Mouse (Mus musculus) left cerebral cortex, postnatal 25 days (tissue): ENCODE measurements at regions not wholly inside any gene's neighbourhood (a gene's known extent, or its start where the extent isn't known, plus 50 kb on each side); places are given as distances from the start of the nearest gene placed in this dataset.

Experiments
- DNase-seq, 2 experiments: peaks; one replicate each; pipeline ENCODE4 v3.0.0; 2022; ENCODE audit warnings: low spot score in 2 of 2, mixed read lengths in 1 of 2
- intact Hi-C: fragments of 180-260 bp; cut with DNase I; formaldehyde crosslinking; loops from one replicate; pipeline ENCODE4 v1.15.1; 2025

DNA sequence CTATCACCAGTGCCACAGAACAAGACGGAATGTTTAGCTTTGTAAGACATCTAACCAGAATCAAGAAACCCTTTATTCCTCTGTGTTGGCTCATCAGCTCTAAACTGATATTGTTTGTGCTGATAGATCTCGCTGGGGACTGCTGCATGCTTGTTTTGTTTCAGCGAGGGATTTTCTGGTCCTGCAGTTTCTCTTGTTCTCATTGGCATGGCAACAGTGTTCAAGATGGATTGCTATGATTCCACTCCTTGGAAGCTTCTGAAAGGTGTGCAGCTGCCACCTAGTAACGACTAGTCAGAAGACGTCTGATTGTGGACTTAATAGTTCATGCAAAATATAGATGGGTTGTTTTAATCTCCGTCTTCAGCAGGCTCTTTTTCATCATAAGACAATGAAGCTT lies 591.2 kb downstream of the Sorcs1 start:
- DNase-seq, result peak; percentile 4 to 17
- intact Hi-C loops, result no loop called here

DNA sequence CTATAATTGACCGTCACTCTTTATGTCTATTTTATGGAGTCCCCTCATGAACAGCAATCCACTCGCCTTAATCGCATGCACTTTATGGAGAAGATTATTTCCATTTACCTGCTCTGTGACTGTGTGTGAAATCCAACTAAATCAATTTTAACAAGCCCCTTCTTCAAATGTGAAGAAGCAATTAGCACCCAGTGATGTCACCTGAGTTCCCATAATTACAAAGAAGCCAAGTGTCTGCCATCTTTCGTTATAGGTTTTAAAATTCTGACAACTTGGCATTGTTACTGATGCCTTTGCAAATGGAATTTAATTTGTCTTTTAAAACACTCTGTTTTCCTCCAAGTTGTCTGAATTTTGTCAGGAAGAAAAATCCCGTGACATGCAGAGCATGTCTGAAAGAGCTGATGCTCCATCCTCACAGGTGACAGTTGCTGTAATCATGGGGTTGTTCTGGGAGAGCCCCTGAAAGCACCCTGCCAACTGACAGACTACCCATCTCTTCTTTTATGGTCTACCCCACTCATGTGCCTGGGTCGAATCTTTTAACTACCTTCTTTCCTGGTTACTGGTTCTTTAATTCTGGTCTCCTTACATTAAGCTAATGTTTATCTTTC lies 600.9 kb downstream of the Sorcs1 start:
- intact Hi-C loops, result no loop called here
- no peak for DNase-seq

DNA sequence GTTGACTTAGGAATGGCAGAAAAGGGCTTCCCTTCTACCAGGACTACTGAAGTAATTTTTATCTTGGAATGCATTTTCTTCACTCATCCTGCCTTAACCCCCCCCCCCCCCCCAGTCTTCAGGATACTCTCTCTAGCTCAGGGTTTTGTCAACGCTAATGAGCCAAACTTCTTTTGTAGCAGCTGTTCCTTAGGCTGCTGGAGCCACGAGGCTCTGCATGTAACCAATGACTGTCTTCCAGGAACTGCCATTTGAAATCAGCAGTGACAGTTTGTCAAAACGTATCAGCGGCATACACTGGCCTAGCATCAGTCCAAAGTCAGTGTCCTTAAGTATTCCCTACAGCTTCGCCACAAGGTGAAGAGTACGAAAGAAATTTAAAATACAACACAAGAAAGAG lies 618.0 kb downstream of the Sorcs1 start:
- no peak for DNase-seq
- intact Hi-C loops, result no loop called here

DNA sequence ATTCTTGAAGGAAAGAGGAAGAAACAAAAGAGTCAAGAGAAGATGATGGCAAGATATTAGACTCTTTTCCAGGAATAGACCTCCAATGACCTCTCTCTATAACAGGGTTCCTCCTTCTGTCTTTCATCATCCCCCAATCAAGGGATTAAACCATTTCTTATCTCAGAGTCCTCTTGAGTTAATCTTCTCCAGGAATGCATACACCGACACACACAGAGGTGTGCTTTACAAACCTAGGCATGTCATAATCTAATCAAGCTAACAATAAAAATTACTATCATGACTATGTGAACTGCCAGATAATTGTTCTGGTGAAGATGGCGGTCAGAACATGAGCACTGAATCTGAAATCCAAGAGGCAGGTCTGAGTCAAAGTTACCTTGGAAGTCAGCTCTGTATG lies 625.5 kb downstream of the Sorcs1 start:
- no peak for DNase-seq
- intact Hi-C loops, result no loop called here

DNA sequence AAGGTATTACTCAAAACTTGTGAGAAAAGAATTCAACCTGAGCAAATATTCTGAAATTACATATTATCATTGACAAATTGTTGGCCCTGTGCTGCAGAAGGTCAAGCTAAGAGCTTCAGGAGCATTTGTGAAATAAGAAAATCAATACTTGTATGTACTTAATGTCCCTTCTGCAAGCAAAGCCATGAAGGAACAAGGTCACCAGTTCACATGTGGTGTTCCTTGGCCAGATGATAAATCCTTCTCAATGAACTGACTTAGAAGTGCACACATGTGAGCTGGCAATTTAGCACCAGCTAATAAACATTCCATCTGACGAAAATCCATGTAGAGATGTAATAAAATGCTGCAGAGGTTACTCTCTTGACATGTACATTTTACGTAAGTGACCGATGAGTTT lies 632.7 kb downstream of the Sorcs1 start:
- intact Hi-C loops, result no loop called here
- DNase-seq, result no peak

DNA sequence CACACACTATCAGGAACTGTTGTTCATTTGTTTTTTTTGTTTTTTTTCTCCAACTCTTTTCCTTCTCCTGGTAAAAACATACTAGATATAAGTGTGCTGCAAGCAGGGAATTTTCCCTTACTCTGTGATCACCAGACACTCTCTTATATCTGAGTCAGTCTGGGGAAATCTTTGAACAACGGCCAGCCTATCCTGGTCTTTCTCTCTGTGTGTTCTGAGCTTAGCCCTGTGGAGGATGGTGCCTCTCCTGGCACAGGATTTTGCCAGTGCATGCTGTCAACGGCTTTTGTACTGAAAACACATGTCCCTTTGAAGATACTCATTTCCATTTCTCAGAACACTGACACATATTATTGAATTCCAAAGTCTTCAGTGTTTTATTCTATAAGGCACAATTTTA lies 664.8 kb downstream of the Sorcs1 start:
- peak; percentile 16 to 86 for DNase-seq
- intact Hi-C loops, result no loop called here

DNA sequence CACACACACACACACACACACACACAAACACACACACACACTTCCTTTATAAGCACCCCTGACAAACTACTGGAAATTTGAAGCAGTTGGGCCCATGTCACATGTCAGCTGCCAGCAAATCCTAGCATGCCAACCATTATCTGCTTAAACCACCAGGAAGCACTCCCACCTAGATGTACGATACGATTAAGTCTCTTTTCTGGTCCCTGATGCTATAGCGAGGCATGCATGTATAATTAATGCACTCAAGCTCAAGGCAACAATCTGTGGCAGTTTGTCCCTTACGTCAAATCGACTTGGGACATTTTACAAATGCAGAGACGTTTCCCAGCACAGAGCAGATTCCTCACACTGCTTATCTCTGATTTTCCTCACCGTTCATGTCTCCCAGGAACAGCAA lies 673.2 kb downstream of the Sorcs1 start:
- peak in 1 of 2 experiments; percentile 10 for DNase-seq
- intact Hi-C loops, result no loop called here

DNA sequence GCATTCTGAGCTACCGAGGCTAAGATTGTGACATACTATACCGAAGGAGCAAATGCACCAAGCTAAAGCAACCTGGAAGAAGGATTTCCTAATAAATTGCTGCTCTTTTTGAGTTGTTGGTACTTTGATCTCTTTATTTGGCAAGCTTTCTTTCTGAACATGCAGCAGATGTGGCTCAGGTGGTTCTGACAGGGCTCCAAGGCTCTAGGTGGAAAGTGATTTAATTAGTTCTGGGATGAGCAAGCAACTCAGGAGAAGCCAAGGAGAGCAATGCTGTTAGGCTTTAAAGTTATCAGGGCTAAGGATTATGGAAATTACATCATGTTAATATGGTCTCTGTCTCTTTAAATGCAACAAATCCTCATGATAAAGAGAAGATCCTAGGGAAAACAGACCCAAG lies 692.6 kb downstream of the Sorcs1 start:
- DNase-seq, result no peak
- intact Hi-C loops, result no loop called here

DNA sequence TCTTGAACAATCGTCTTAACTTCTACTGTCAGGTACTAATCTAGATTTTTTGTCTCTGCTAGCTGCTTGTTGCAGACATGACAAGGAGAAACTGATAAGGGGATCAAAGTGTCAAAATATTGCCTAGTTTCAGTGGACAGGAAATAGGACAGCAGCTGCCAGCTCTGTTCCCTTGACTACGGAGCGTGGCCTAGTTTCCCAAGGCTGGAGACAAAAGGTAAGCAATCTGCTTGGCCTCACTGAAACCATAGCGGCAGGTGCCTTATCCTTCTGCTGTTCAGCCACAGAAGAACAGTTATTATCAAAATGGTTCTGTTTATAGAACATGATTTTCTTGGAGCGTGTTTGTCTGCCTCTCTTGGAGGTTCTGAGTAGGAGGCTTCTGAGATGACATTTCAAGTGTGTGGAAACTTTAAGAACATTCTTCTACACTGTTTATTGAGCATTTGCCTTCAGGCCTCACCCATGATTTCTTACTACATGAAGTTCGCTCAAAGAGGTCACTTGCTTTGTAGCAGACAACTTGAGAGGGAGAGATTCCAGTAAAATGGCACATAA lies 712.1 kb downstream of the Sorcs1 start:
- DNase-seq, result peak in 1 of 2 experiments; percentile 37
- intact Hi-C loops, result no loop called here

DNA sequence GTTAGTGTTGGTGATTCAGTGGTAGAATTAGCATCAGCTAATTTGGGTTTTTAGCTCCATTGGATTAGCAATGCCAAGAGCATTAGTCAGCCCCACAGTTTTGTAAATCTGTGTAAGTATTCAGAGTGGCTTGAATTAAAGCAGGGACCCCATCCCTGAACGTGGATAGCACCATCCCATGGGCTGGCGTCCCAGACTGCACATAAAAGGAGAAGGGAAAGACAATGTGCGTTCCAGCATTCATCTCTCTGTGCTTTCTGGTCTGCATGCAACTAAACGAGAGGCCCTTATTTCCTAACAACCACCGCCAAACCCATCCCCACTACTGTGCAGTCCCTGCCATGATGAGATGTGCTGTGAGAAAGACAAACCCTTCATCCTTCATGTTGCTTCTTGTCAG lies 713.8 kb downstream of the Sorcs1 start:
- peak in 1 of 2 experiments; percentile 31 for DNase-seq
- intact Hi-C loops, result no loop called here

DNA sequence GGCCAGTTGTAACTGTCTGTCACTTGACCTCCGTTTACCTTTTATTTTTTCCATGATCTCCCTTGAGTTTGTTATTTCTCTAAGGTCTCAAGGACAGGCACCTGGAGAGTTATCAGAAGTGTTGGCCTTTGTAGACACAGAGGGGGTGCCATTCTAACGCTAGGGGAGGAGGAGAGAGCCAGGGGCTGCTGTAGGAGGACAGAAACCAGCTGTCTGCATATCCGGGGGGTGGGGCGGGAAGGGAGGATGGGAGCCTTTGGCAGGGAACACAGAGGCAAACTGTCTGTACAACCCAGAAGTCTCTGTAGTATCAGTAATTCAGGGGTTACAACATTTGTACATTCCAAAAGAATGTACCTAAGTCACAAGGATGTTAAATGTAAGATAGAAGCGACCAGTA lies 719.9 kb downstream of the Sorcs1 start:
- intact Hi-C loops, result no loop called here
- no peak for DNase-seq

DNA sequence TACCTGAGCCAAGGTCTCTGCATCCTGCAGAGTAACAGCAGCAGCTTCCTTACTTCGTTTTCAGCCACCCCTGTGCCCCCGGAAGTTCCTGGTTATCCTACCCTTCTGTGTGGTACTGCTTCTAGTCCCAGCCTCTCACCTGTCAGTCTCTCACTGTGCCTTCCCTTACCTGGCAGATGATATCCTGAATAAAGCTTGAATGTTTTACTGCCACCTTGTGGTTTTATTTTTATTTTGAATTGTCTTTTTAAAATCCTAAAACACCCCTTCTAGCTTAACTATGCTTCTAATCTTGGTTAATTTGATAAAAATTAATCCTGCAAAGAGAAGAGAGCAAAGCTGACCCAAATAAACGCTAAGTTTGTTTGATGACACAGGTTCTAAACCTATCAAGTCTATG lies 747.2 kb downstream of the Sorcs1 start:
- peak in 1 of 2 experiments; percentile 2 for DNase-seq
- intact Hi-C loops, result loop anchor here (5.0 kb wide), 1 partner anchor 394 kb away; no protein-coding TSS in a partner anchor

DNA sequence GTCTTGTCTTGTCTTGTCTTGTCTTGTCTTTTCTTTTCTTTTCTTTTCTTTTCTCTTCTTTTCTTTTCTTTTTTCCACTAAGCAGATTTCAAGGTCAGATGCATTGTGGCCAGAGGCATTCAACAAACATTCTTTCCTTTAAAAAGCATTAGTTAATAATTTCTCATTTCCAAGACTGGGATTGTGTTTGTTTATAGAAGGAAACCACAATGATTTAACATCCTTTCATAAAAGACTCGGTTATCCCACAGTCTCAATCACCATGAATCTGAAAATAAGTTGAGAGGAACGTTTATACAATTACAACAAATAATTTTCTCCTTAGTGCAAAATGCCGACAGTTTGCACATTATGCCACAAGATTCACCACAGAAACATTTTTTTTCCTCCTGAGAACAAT lies 766.7 kb downstream of the Sorcs1 start:
- intact Hi-C loops, result no loop called here
- DNase-seq, result no peak

DNA sequence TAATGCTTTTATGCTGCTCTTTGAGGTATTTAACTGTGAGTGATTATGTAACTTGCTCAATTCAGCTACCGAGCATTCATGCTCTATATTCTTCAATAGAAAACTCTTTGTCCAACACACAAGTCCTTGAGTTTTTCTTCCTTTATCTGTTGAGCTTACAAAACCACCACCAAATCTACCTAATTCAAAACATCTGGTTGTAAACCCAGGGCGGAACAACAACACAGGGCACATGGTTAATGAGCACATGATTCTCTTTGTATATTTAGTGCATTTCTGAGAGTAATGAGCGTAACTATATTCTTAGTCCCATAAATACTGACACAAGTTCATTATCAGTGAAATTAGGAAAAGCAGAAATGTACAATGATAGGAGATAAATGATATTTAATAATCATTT lies 798.2 kb downstream of the Sorcs1 start:
- no peak for DNase-seq
- intact Hi-C loops, result no loop called here

DNA sequence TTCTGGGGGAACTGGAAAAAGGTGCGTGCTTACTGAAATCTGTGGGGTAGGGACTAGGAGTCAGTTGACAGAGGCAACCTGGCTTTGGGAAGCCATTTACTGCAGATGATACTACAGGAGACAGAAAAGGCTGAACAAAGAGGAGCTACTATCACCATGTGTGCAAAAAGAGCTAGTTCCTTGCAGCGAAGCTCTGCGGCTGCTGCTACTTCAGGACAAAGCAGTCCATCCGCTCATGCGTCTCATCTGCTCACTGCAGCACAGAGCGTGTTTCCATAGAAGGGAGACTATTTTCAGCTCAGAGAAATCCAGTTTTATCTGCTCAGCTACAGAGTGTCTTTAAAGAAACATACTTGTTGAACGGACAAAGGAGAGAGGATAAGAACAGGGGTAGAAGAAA lies 817.7 kb downstream of the Sorcs1 start:
- intact Hi-C loops, result no loop called here
- DNase-seq, result peak; percentile 54 to 74

DNA sequence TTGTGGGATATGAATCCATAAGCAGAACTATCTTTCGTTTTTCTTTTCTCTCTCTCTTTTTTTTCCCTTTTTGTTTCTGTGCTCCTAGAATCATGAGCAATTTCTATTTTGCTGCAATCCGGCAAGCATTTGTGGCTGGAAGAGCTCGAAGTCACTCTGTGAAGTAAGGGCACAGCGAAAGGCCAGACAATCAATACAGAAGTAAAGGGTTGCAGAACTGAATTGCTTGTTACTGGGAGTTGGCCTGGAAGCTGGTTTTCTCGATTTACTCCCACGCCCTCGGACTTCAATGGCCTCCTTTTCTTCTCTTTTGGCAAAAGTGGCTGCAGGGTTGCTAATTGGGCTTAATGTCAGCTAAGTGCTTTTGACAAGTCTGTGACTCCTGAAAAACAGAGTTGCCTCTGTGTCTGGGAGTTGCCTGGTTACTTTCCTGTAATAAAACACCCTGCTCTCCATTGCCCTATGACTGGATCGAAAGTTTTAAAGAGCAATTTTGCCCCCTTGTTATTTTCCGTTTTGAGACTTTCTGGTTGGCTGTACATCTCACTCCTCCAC lies 822.9 kb downstream of the Sorcs1 start:
- DNase-seq, result peak in 1 of 2 experiments; percentile 4
- intact Hi-C loops, result no loop called here

DNA sequence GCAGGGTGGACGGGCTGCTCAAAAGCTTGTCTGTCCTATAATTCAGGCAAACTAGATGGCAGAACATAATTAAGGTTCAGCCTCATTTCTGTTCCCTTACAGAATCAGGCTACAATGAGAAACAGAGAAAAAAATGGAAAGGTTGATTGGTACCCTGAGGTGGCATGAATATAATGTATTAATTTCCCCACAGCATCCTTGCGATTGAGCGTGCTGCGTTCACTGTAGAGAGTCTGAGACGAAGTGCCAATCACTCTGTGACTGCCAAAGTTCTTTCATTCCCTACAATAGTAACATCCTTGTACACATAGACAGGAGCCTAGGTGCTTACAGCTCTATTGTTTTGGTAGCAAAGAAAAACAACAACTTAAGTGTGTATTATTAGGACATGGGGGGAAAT lies 836.5 kb downstream of the Sorcs1 start:
- intact Hi-C loops, result no loop called here
- DNase-seq, result no peak

DNA sequence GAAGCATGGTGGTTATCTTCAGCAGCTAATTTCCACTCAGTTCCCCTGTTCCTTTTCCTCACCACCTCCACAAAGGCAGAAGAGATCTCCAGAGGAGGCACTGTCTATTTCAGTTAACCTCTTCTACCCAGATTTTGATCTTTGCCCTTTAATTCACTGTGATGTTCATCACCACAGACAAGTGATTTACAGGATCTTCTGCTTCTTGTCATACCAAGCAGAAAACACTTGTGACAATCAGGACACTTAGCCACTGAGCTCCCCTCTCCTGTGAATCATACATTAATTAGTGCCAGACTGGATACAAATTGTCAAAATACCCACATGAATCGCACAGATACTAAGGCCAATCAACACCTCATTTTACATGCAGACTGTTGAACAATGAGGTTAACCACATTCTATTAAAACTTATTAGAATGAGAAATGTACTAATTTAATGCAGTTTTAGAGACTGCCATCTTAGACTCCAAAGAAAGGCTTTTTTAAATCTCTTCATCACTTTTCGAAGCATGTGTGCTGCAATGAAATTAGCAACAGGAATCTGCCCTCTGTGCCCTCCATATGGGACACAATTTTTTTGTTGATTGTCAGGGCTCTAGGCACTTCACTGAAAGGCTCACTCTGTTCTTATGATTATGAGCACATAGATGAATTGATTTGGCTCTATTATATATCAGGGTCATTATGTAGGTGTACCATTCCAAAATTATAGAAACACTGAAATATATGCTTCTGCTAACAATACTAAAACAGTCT lies 839.1 kb downstream of the Sorcs1 start:
- DNase-seq, result no peak
- intact Hi-C loops, result no loop called here

DNA sequence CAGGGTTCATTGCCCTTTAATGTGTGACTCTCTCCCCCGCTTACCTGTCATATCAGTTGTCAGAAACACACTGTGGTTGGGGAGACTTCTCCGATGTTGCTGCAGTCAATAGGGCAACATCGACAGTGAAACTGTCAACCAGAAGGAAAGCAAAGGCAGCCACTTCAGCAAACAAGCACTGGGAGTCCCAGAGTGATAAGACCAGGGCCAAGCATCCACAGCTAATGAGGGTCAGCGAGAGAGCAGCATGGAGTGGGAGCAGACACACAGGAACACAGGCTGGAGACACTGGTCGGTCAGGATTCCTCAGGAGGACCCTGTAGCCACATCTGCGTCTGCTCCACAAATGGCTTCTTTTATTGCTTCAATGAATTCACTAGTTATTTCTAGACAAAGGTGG lies 847.5 kb downstream of the Sorcs1 start:
- intact Hi-C loops, result no loop called here
- no peak for DNase-seq

DNA sequence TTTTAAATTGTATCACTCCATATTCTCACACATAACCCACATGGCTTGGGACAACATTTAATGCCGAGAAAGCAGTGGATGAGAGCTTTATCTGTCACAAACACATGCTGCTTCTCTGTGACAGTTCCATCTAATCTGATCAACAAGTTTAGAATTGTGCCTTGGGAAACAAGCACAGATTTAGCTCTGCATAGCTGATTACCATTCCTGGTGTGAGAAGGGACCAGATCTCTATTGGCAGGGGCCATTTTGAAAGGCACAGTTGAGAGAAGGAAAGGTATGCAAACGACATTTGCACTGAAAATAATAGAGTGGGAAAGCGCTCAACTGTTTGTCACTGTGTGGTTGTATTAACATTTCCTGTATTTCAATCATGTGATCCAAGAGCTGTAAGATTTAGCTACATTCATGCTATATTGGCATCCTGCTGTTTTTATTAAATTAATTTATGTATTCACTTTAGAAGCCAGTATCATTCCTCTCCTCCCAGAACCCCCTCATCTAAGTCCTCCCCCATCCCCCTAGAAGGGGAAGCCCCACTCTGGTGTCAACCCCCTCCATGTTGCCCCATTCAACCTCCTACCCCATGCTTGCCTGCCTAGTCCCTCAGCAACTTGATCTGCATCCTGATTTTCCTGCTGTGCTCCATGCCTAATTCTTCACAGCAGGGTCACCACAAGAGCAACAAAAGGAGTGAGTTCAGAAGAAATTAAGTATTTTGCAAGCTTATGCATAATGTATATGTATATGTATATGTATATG lies 872.6 kb downstream of the Sorcs1 start:
- DNase-seq, result no peak
- intact Hi-C loops, result no loop called here
